Mouse (Mus musculus) MEL (cell line): ENCODE results near the gene Kcnip2. TPM values are rescaled to one million over a fixed set of nuclear protein-coding genes. Genes with fewer than 3 reads are reported as not detected.

Experiments used
- DNase-seq: peaks from one replicate; pipeline ENCODE4 v3.0.0; 2011; ENCODE audit warnings: low read depth, low spot score
- H3K27ac ChIP-seq: 2 replicates; pipeline ENCODE4 v1.5.1; 2012; ENCODE audit warnings: low read depth, mild to moderate bottlenecking, control low read depth, low read length, moderate library complexity; ENCODE audit not compliant: control insufficient read depth
- H3K27me3 ChIP-seq, 2 experiments: fragments of 150-350 bp in 1 of 2; sonication (generic) in 1 of 2; 2 replicates each; pipeline ENCODE4 v1.6.1; 2012; ENCODE audit warnings: low read length in 2 of 2, mild to moderate bottlenecking in 2 of 2, improper control_type of control experiment in 1 of 2, moderate library complexity in 1 of 2; ENCODE audit not compliant: insufficient read depth in 2 of 2, control insufficient read depth in 1 of 2
- H3K36me3 ChIP-seq, 2 experiments: 2 replicates each; pipeline ENCODE4 v1.6.1; 2012 to 2014; ENCODE audit warnings: low read length in 2 of 2, improper control_type of control experiment in 1 of 2, inconsistent platforms in 1 of 2, mild to moderate bottlenecking in 1 of 2; ENCODE audit not compliant: insufficient read depth in 2 of 2, control insufficient read depth in 1 of 2
- H3K4me1 ChIP-seq, 2 experiments: fragments of 150-350 bp in 1 of 2; sonication (generic) in 1 of 2; 2 replicates each; pipeline ENCODE4 v1.6.1; 2012; ENCODE audit warnings: low read length in 2 of 2, improper control_type of control experiment in 1 of 2, mild to moderate bottlenecking in 1 of 2; ENCODE audit not compliant: insufficient read depth in 2 of 2, control insufficient read depth in 1 of 2
- H3K4me3 ChIP-seq, 2 experiments: fragments of 150-350 bp in 1 of 2; sonication (generic) in 1 of 2; 2 replicates each; pipeline ENCODE4 v1.5.1; 2012; ENCODE audit warnings: low read depth in 2 of 2, low read length in 2 of 2, mild to moderate bottlenecking in 2 of 2, moderate library complexity in 2 of 2, control low read depth in 1 of 2, improper control_type of control experiment in 1 of 2; ENCODE audit not compliant: control insufficient read depth in 1 of 2, insufficient read depth in 1 of 2
- H3K79me2 ChIP-seq: 2 replicates; pipeline ENCODE4 v1.6.1; 2012; ENCODE audit warnings: mild to moderate bottlenecking, low read length, moderate library complexity; ENCODE audit not compliant: control insufficient read depth, poor library complexity, insufficient read depth
- H3K9ac ChIP-seq: 2 replicates; pipeline ENCODE4 v1.6.1; 2012; ENCODE audit warnings: low read depth, mild to moderate bottlenecking, control low read depth, low read length, moderate library complexity; ENCODE audit not compliant: control insufficient read depth, poor library complexity, severe bottlenecking
- H3K9me3 ChIP-seq: fragments of 150-350 bp; sonication (generic); replicated peaks from 2 replicates; pipeline ENCODE4 v1.6.1; 2012; ENCODE audit warnings: mild to moderate bottlenecking, low read length, improper control_type of control experiment, moderate library complexity; ENCODE audit not compliant: insufficient read depth
- BHLHE40 ChIP-seq: IDR thresholded peaks from 2 replicates; pipeline ENCODE4 v1.6.1; 2012; ENCODE audit warnings: low read depth, mild to moderate bottlenecking, inconsistent platforms, low read length, improper control_type of control experiment, borderline replicate concordance
- CHD2 ChIP-seq: IDR thresholded peaks from 2 replicates; pipeline ENCODE4 v1.6.1; 2011; ENCODE audit warnings: low read length, improper control_type of control experiment
- CTCF ChIP-seq, 3 experiments: IDR thresholded peaks in 2 of 3; conservative IDR thresholded peaks in 1 of 3; 2 replicates each; pipeline ENCODE4 v1.5.1; 2011 to 2012; ENCODE audit warnings: low read length in 3 of 3, low read depth in 2 of 3, mild to moderate bottlenecking in 2 of 3, improper control_type of control experiment in 1 of 3, inconsistent platforms in 1 of 3, mixed read lengths in 1 of 3, moderate library complexity in 1 of 3; ENCODE audit not compliant: control insufficient read depth in 1 of 3, insufficient read depth in 1 of 3, poor library complexity in 1 of 3, severe bottlenecking in 1 of 3
- GATA1 ChIP-seq: IDR thresholded peaks from 2 replicates; pipeline ENCODE4 v1.6.1; 2011; ENCODE audit warnings: low read depth, low read length, improper control_type of control experiment
- JUND ChIP-seq: IDR thresholded peaks from 2 replicates; pipeline ENCODE4 v1.6.1; 2011; ENCODE audit warnings: low read depth, mild to moderate bottlenecking, improper control_type of control experiment, low read length
- KAT2A ChIP-seq: conservative IDR thresholded peaks from 2 replicates; pipeline ENCODE4 v1.6.1; 2012; ENCODE audit warnings: low read depth, low read length, improper control_type of control experiment, inconsistent platforms
- MAX ChIP-seq: IDR thresholded peaks from 2 replicates; pipeline ENCODE4 v1.6.1; 2011; ENCODE audit warnings: low read length, improper control_type of control experiment
- MAZ ChIP-seq: IDR thresholded peaks from 2 replicates; pipeline ENCODE4 v1.6.1; 2012; ENCODE audit warnings: low read depth, mild to moderate bottlenecking, inconsistent platforms, low read length, improper control_type of control experiment
- MXI1 ChIP-seq: IDR thresholded peaks from 2 replicates; pipeline ENCODE4 v1.6.1; 2011; ENCODE audit warnings: mild to moderate bottlenecking, low read depth, low read length, improper control_type of control experiment
- MYC ChIP-seq: IDR thresholded peaks from 2 replicates; pipeline ENCODE4 v1.6.1; 2011; ENCODE audit warnings: low read depth, mild to moderate bottlenecking, low read length, improper control_type of control experiment, moderate library complexity
- NELFE ChIP-seq: IDR thresholded peaks from 2 replicates; pipeline ENCODE4 v1.6.1; 2011; ENCODE audit warnings: low read depth, low read length, improper control_type of control experiment
- NRF1 ChIP-seq: IDR thresholded peaks from 2 replicates; pipeline ENCODE4 v1.6.1; 2014; ENCODE audit warnings: low read depth, mild to moderate bottlenecking, inconsistent platforms, low read length, improper control_type of control experiment, moderate library complexity; ENCODE audit not compliant: poor library complexity, insufficient read depth, severe bottlenecking
- POLR2A ChIP-seq, 2 experiments: IDR thresholded peaks; 2 replicates each; pipeline ENCODE4 v1.6.1; 2011 to 2012; ENCODE audit warnings: low read length in 2 of 2, mild to moderate bottlenecking in 2 of 2, control low read depth in 1 of 2, improper control_type of control experiment in 1 of 2, low read depth in 1 of 2, moderate library complexity in 1 of 2; ENCODE audit not compliant: control insufficient read depth in 1 of 2, insufficient read depth in 1 of 2, poor library complexity in 1 of 2
- POLR2AphosphoS5 ChIP-seq: IDR thresholded peaks from 2 replicates; pipeline ENCODE4 v1.6.1; 2012; ENCODE audit warnings: low read depth, borderline replicate concordance, mild to moderate bottlenecking, inconsistent platforms, low read length, moderate library complexity, mixed read lengths
- RAD21 ChIP-seq: IDR thresholded peaks from 2 replicates; pipeline ENCODE4 v1.6.1; 2011; ENCODE audit warnings: mild to moderate bottlenecking, low read depth, low read length, improper control_type of control experiment
- TCF12 ChIP-seq: IDR thresholded peaks from 2 replicates; pipeline ENCODE4 v1.6.1; 2014; ENCODE audit warnings: low read depth, mild to moderate bottlenecking, inconsistent platforms, low read length, improper control_type of control experiment, moderate library complexity
- UBTF ChIP-seq: IDR thresholded peaks from 2 replicates; pipeline ENCODE4 v1.6.1; 2012; ENCODE audit warnings: low read depth, mild to moderate bottlenecking, inconsistent platforms, low read length, improper control_type of control experiment, moderate library complexity, borderline replicate concordance; ENCODE audit not compliant: insufficient read depth
- USF2 ChIP-seq, 2 experiments: IDR thresholded peaks; 2 replicates each; pipeline ENCODE4 v1.6.1; 2011 to 2012; ENCODE audit warnings: improper control_type of control experiment in 2 of 2, low read length in 2 of 2, borderline replicate concordance in 1 of 2, inconsistent platforms in 1 of 2, low read depth in 1 of 2, mild to moderate bottlenecking in 1 of 2; ENCODE audit not compliant: insufficient read depth in 1 of 2
- ZC3H11A ChIP-seq: IDR thresholded peaks from 2 replicates; pipeline ENCODE4 v1.6.1; 2012; ENCODE audit warnings: low read depth, mild to moderate bottlenecking, inconsistent platforms, low read length, improper control_type of control experiment
- ZKSCAN1 ChIP-seq: IDR thresholded peaks from 2 replicates; pipeline ENCODE4 v1.6.1; 2012; ENCODE audit warnings: low read depth, mild to moderate bottlenecking, inconsistent platforms, low read length, improper control_type of control experiment, moderate library complexity
- ZMIZ1 ChIP-seq: IDR thresholded peaks from 2 replicates; pipeline ENCODE4 v1.6.1; 2012; ENCODE audit warnings: low read depth, mild to moderate bottlenecking, inconsistent platforms, low read length, improper control_type of control experiment, moderate library complexity
- ZNF384 ChIP-seq: IDR thresholded peaks from 2 replicates; pipeline ENCODE4 v1.6.1; 2012; ENCODE audit warnings: low read depth, mild to moderate bottlenecking, inconsistent platforms, low read length, improper control_type of control experiment
- polyA plus RNA-seq, 2 experiments: library from polyadenylated mRNA; stranded (reverse) in 1 of 2; unstranded in 1 of 2; fragments of >175 nt in 1 of 2; fragments of >200 nt in 1 of 2; gene quantifications; 2 replicates each; pipeline versions ENCODE4 v1.2.1 to v1.2.4; 2012; ENCODE audit warnings: low replicate concordance in 2 of 2, low read depth in 1 of 2; ENCODE audit not compliant: insufficient read length in 2 of 2, insufficient read depth in 1 of 2, missing spikeins in 1 of 2
- total RNA-seq: library from RNA; depleted of rRNA; stranded (reverse); fragments of 300-350 nt; gene quantifications from 2 replicates; pipeline ENCODE4 v1.2.3, GENCODE M21; 2012

Kcnip2 gene
- total and polyA plus RNA-seq, 3 experiments, result 0.14 TPM; not detected in 2

- TF ChIP-seq ZKSCAN1 (0 out of 2 replicates have a peak, but pooled peaks have one; percentile 43), NRF1 (0 out of 2 replicates have a peak, but pooled peaks have one; percentile 27), KAT2A (peak; percentile 58; the same call in 1 of the 2 replicates), POLR2A (IDR thresholded peaks at IDR 0.05; ENCODE audit: control insufficient read depth in 1 of 2, insufficient read depth in 1 of 2, low read depth in 1 of 2, low read length in 2 of 2, poor library complexity in 1 of 2) (peak; percentile 85 to 96), CHD2 (no peak), MXI1 (peak; percentile 73), TCF12 (peak; percentile 71; the same call in 1 of the 2 replicates), NELFE (peak; percentile 88), UBTF (no peak), MAZ (peak; percentile 88), JUND (no peak), BHLHE40 (no peak), ZNF384 (peak; percentile 15; the same call in 1 of the 2 replicates), ZC3H11A (no peak), RAD21 (no peak), MYC (peak; percentile 95), ZMIZ1 (peak; percentile 88), POLR2AphosphoS5 (no peak)
- TF ChIP-seq, all 39 proteins: peak for 21
These were observed 66.4 kb downstream of the Kcnip2 start, which contains the start of gene Npm3 (continued) for GRCm38 (mm10) chr19:45749243-45750043.

DNA sequence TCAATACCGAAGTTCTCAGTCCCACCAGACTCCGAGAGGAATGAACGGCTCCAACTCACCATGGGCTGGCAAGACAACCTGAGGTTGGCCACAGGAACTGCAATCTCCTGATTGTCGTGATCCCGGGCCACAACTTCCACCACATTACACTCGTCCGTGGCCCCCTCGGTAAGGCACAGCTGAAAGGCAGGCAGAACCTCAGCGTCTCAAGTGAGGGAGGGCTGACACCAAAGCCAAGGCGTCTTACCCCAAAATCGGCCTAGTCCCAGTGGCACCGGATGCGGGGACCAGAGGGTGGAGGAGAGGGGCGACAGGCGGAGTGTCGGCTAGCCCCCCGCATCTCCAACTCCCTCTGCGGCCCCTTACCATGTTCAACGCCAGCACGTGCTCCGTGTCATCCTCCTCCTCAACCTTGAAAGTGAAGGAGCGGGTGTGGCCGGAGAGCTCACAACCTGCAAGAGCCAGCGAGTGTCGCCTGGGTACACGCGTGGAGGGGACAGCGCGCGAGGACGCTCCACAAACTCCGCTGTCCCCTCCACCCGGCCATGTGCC, 67.1 kb downstream of the Kcnip2 start:
- no peaks in the 10 kb centered on the region for H3K9me3 ChIP-seq
- DNase-seq, result peak; percentile 67
- peak overlapping the region; percentile 88 to 92 for H3K4me3 ChIP-seq
- TF ChIP-seq POLR2AphosphoS5 (no peak), MYC (0 out of 2 replicates have a peak, but pooled peaks have one; percentile 9), MXI1 (peak; percentile 79), GATA1 (no peak), USF2 (IDR thresholded peaks at IDR 0.05; ENCODE audit: borderline replicate concordance in 1 of 2, insufficient read depth in 1 of 2, low read depth in 1 of 2, low read length in 2 of 2) (no peak), MAX (peak; percentile 65; the same call in 1 of the 2 replicates), ZMIZ1 (no peak), CTCF (IDR thresholded peaks at IDR 0.05 in 2 of 3, conservative IDR thresholded peaks at IDR 0.05 in 1 of 3; ENCODE audit: control insufficient read depth in 1 of 3, insufficient read depth in 1 of 3, low read depth in 2 of 3, low read length in 3 of 3, poor library complexity in 1 of 3, severe bottlenecking in 1 of 3) (no peak; a peak in 1 of 6 replicates)
- H3K36me3 ChIP-seq, result peaks cover 10 to 11% of the 10 kb centered on the region in 2 experiments; a peak in 3 of 4 replicates
- peaks cover 0 to 8% of the 10 kb centered on the region in 2 experiments; a peak in 2 of 4 replicates for H3K4me1 ChIP-seq
- H3K27me3 ChIP-seq, result no peaks in the 10 kb centered on the region
- H3K79me2 ChIP-seq, result peaks cover 17% of the 10 kb centered on the region
- H3K9ac ChIP-seq, result peak overlapping the region; percentile 85
- H3K27ac ChIP-seq, result peak overlapping the region; percentile 48
